Mouse (Mus musculus): ENCODE data around the gene Serinc3. TPM values are rescaled to one million over a fixed set of nuclear protein-coding genes. Genes with fewer than 3 reads are reported as not detected.
"Not testable (repeated sequence)": the region's sequence is repeated elsewhere in the genome, so short reads cannot be mapped to it uniquely, and the experiment has no call there.

Gene Serinc3
- polyA plus RNA-seq, 1 experiment from 2014 or later: 31.4 TPM

DNA sequence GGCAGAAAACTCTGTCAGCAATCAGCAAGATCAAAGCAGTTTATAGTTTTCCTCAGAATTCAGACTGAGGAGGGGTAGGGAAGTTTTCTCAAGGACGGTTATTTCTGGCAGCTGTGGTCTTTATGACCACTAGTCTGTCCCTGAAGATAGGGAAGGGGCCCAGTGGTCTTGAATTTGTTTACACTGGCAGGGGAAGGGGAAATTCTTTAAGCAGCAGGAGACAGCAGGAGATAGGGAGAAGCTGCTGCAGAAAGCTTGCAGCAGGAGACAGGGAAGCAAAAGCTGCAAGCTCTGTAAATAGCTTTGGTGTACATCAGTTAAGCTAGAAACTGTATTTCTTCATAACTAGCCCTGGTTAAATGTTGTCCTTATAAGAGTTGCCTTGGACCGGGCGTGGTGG, 3.2 kb downstream of the Serinc3 start:
- WGBS: 84% methylated on average over 3 of the region's 3 CpGs
- no peak for ATAC-seq
- Histone ChIP-seq H3K9ac (replicated peaks; ENCODE audit: low read depth, low read length) (no peak overlapping the region), H3K4me2 (ENCODE audit: low read length) (no peak overlapping the region), H3K27ac (ENCODE audit: low read length) (no peak overlapping the region), H3K27me3 (replicated peaks; ENCODE audit: control insufficient read depth, insufficient read depth, low read length) (no peaks in the 10 kb centered on the region), H3K4me1 (replicated peaks; ENCODE audit: control insufficient read depth, insufficient read depth, low read length) (peaks cover 23% of the 10 kb centered on the region), H3K4me3 (replicated peaks; ENCODE audit: low read length) (no peak overlapping the region), H3K9me3 (ENCODE audit: control insufficient read depth, low read length) (no peaks in the 10 kb centered on the region), H3K36me3 (ENCODE audit: control insufficient read depth, insufficient read depth) (no peaks in the 10 kb centered on the region)

DNA sequence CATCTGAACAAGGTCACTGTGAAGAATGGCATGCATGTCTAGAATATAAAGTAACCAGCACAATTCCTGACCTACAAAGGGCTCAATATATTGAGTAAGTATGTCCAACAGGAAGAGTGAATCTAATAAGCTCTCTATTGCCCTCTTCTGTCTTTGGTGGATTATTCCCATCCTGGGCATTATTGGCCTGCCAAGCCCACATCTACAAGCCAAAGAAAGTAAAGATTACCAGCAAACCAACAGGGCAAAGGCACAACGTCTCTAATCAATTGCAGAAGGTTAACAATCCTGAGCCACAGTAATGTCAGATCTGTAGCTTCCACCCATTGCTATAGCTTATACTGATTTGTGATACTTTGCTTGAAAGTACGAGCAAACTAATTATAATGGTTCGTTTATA, 4.4 kb downstream of the Serinc3 start:
- peaks cover 23% of the 10 kb centered on the region for H3K4me1 ChIP-seq (replicated peaks; ENCODE audit: control insufficient read depth, insufficient read depth, low read length)
- no peaks in the 10 kb centered on the region for H3K9me3 ChIP-seq (ENCODE audit: control insufficient read depth, low read length)
- no peaks in the 10 kb centered on the region for H3K27me3 ChIP-seq (replicated peaks; ENCODE audit: control insufficient read depth, insufficient read depth, low read length)
- no peak for ATAC-seq
- no peak overlapping the region for H3K4me2 ChIP-seq (ENCODE audit: low read length)
- H3K36me3 ChIP-seq (ENCODE audit: control insufficient read depth, insufficient read depth): peaks cover under 1% of the 10 kb centered on the region; the same call in 1 of the 2 replicates
- H3K4me3 ChIP-seq (replicated peaks; ENCODE audit: low read length): no peak overlapping the region
- WGBS: 57% methylated on average over 3 of the region's 3 CpGs
- no peak overlapping the region for H3K9ac ChIP-seq (replicated peaks; ENCODE audit: low read depth, low read length)
- H3K27ac ChIP-seq (ENCODE audit: low read length): no peak overlapping the region

DNA sequence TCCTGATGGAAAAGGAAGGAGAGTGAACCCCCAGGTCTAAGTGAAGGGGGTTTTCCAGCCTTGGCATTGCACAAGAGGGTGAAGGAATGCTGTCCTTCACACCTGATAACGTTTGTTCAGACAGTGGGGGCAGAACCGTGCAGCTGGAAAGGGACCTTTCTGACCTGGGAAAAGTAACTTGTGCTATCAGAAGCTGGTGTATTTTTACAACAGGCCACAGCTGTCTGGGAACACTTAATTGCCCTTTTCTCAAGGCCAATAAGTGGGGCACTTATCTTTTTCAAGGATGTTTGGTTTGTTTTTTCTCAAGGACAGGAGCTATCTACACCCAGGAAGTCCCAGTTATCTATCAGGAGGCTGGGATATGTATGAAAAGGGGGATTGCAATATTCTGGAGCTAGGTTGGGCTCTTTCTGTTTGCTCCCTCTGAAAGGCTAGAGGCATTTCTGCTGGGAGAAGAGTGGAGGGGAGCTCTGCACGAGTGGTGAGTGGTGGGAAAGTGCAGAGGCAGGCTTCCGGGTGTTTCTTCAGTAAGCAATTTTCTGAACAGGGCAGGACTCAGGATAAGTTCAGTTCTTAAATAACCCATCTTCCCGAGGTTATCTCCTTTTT, 7.2 kb downstream of the Serinc3 start:
- peaks cover 7% of the 10 kb centered on the region; the same call in 1 of the 2 replicates for H3K36me3 ChIP-seq (ENCODE audit: control insufficient read depth, insufficient read depth)

DNA sequence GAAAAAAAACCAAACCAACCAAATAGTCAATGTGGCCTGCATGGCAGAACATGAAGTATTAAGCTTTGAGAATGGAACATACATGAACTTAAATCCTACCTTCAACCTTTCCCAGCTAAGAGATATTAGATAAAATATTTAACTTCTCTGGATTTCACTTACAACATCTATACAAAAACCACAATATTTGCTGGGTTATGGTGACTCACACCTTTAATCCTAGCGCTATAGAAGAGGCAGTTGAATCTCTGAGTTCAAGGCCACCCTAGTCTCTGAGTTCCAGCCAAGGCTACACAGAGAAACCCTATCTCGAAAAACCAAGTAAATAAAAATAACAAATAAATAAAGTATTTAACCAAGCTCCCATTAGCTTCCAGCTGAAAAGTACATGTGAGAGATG, 8.9 kb downstream of the Serinc3 start:
- ATAC-seq: no peak
- peaks cover 19% of the 10 kb centered on the region for H3K36me3 ChIP-seq (ENCODE audit: control insufficient read depth, insufficient read depth)
- H3K4me2 ChIP-seq (ENCODE audit: low read length): no peak overlapping the region
- no peak overlapping the region for H3K27ac ChIP-seq (ENCODE audit: low read length)
- no peaks in the 10 kb centered on the region for H3K9me3 ChIP-seq (ENCODE audit: control insufficient read depth, low read length)
- H3K4me3 ChIP-seq (replicated peaks; ENCODE audit: low read length): no peak overlapping the region
- no peaks in the 10 kb centered on the region for H3K27me3 ChIP-seq (replicated peaks; ENCODE audit: control insufficient read depth, insufficient read depth, low read length)
- 99% methylated on average over 2 of the region's 2 CpGs for WGBS
- no peak overlapping the region for H3K9ac ChIP-seq (replicated peaks; ENCODE audit: low read depth, low read length)
- peaks cover 3% of the 10 kb centered on the region; the same call in 1 of the 2 replicates for H3K4me1 ChIP-seq (replicated peaks; ENCODE audit: control insufficient read depth, insufficient read depth, low read length)

More for the DNA sequence above, 7.2 kb downstream of the Serinc3 start:
- peaks cover 7% of the 10 kb centered on the region for H3K4me1 ChIP-seq (replicated peaks; ENCODE audit: control insufficient read depth, insufficient read depth, low read length)
- no peak overlapping the region for H3K4me3 ChIP-seq (replicated peaks; ENCODE audit: low read length)
- H3K27ac ChIP-seq (ENCODE audit: low read length): no peak overlapping the region
- WGBS: 76% methylated on average over 5 of the region's 5 CpGs
- H3K27me3 ChIP-seq (replicated peaks; ENCODE audit: control insufficient read depth, insufficient read depth, low read length): no peaks in the 10 kb centered on the region
- H3K4me2 ChIP-seq (ENCODE audit: low read length): no peak overlapping the region
- no peak overlapping the region for H3K9ac ChIP-seq (replicated peaks; ENCODE audit: low read depth, low read length)
- no peaks in the 10 kb centered on the region for H3K9me3 ChIP-seq (ENCODE audit: control insufficient read depth, low read length)
- no peak for ATAC-seq

- Histone ChIP-seq H3K4me3 (replicated peaks; ENCODE audit: low read length) (no peak overlapping the region), H3K36me3 (ENCODE audit: control insufficient read depth, insufficient read depth) (peaks cover 32% of the 10 kb centered on the region), H3K27ac (ENCODE audit: low read length) (no peak overlapping the region), H3K27me3 (replicated peaks; ENCODE audit: control insufficient read depth, insufficient read depth, low read length) (no peaks in the 10 kb centered on the region), H3K9ac (replicated peaks; ENCODE audit: low read depth, low read length) (no peak overlapping the region), H3K4me1 (replicated peaks; ENCODE audit: control insufficient read depth, insufficient read depth, low read length) (peaks cover 2% of the 10 kb centered on the region; the same call in 1 of the 2 replicates), H3K9me3 (ENCODE audit: control insufficient read depth, low read length) (no peaks in the 10 kb centered on the region), H3K4me2 (ENCODE audit: low read length) (no peak overlapping the region)
- 93% methylated on average over 2 of the region's 2 CpGs for WGBS
- ATAC-seq: no peak
These were observed 10.7 kb downstream of the Serinc3 start for GRCm38 (mm10) chr2:163634211-163634610.

DNA sequence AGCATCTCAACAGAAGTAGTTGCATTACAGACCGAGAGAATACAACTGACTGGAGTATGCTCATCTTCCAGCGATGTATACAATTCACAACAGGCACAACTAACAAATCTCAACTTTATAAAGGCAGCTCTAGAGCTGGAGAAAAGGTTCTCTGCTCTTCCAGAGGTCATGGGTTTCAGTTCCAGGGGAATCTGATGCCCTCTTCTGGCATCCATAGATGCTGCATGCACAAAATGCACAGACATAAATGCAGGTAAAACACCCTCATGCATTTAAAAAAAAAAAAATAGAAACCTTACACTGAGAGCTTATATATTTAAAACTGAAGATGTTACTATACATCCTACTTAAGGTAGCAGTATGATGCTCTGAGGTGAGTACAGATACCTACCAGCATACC, 13.2 kb downstream of the Serinc3 start:
- no peak for ATAC-seq
- Histone ChIP-seq H3K36me3 (ENCODE audit: control insufficient read depth, insufficient read depth) (peaks cover 46% of the 10 kb centered on the region), H3K27me3 (replicated peaks; ENCODE audit: control insufficient read depth, insufficient read depth, low read length) (no peaks in the 10 kb centered on the region), H3K9me3 (ENCODE audit: control insufficient read depth, low read length) (no peaks in the 10 kb centered on the region), H3K4me3 (replicated peaks; ENCODE audit: low read length) (no peak overlapping the region), H3K4me2 (ENCODE audit: low read length) (no peak overlapping the region), H3K9ac (replicated peaks; ENCODE audit: low read depth, low read length) (no peak overlapping the region), H3K4me1 (replicated peaks; ENCODE audit: control insufficient read depth, insufficient read depth, low read length) (no peaks in the 10 kb centered on the region), H3K27ac (ENCODE audit: low read length) (no peak overlapping the region)
- 95% methylated on average over 2 of the region's 2 CpGs for WGBS

GRCm38 (mm10) chr2:163631223-163631622, 13.7 kb downstream of the Serinc3 start:
- Histone ChIP-seq H3K4me1 (replicated peaks; ENCODE audit: control insufficient read depth, insufficient read depth, low read length) (no peaks in the 10 kb centered on the region), H3K4me3 (replicated peaks; ENCODE audit: low read length) (no peak overlapping the region), H3K9me3 (ENCODE audit: control insufficient read depth, low read length) (no peaks in the 10 kb centered on the region), H3K27me3 (replicated peaks; ENCODE audit: control insufficient read depth, insufficient read depth, low read length) (no peaks in the 10 kb centered on the region), H3K9ac (replicated peaks; ENCODE audit: low read depth, low read length) (no peak overlapping the region), H3K36me3 (ENCODE audit: control insufficient read depth, insufficient read depth) (peaks cover 47% of the 10 kb centered on the region), H3K4me2 (ENCODE audit: low read length) (no peak overlapping the region), H3K27ac (ENCODE audit: low read length) (no peak overlapping the region)
- WGBS: 95% methylated on average over 4 of the region's 4 CpGs
- no peak for ATAC-seq

GRCm38 (mm10) chr2:163621401-163621800, 23.5 kb downstream of the Serinc3 start:
- H3K4me3 ChIP-seq (replicated peaks; ENCODE audit: low read length); H3K9me3 ChIP-seq (ENCODE audit: control insufficient read depth, low read length); H3K4me1 ChIP-seq (replicated peaks; ENCODE audit: control insufficient read depth, insufficient read depth, low read length); H3K4me2 ChIP-seq (ENCODE audit: low read length); H3K27ac ChIP-seq (ENCODE audit: low read length); H3K27me3 ChIP-seq (replicated peaks; ENCODE audit: control insufficient read depth, insufficient read depth, low read length); H3K9ac ChIP-seq (replicated peaks; ENCODE audit: low read depth, low read length); ATAC-seq: not testable (repeated sequence)
- WGBS: 92% methylated on average over 3 of the region's 3 CpGs
- peaks cover 28% of the 10 kb centered on the region for H3K36me3 ChIP-seq (ENCODE audit: control insufficient read depth, insufficient read depth)

GRCm38 (mm10) chr2:163620451-163620850, 24.5 kb downstream of the Serinc3 start:
- peaks cover 23% of the 10 kb centered on the region for H3K36me3 ChIP-seq (ENCODE audit: control insufficient read depth, insufficient read depth)
- 93% methylated on average over 8 of the region's 8 CpGs for WGBS
- no peaks in the 10 kb centered on the region for H3K27me3 ChIP-seq (replicated peaks; ENCODE audit: control insufficient read depth, insufficient read depth, low read length)
- H3K4me3 ChIP-seq (replicated peaks; ENCODE audit: low read length): no peak overlapping the region
- H3K9ac ChIP-seq (replicated peaks; ENCODE audit: low read depth, low read length): no peak overlapping the region
- H3K27ac ChIP-seq (ENCODE audit: low read length): no peak overlapping the region
- no peak for ATAC-seq
- no peak overlapping the region for H3K4me2 ChIP-seq (ENCODE audit: low read length)
- H3K4me1 ChIP-seq (replicated peaks; ENCODE audit: control insufficient read depth, insufficient read depth, low read length): no peaks in the 10 kb centered on the region
- H3K9me3 ChIP-seq (ENCODE audit: control insufficient read depth, low read length): no peaks in the 10 kb centered on the region

- H3K9me3 ChIP-seq (ENCODE audit: control insufficient read depth, low read length): no peaks in the 10 kb centered on the region
- peaks cover 25% of the 10 kb centered on the region for H3K36me3 ChIP-seq (ENCODE audit: control insufficient read depth, insufficient read depth)
- 89% methylated on average over 4 of the region's 4 CpGs for WGBS
- no peak for ATAC-seq
- H3K27ac ChIP-seq (ENCODE audit: low read length): no peak overlapping the region
- H3K27me3 ChIP-seq (replicated peaks; ENCODE audit: control insufficient read depth, insufficient read depth, low read length): no peaks in the 10 kb centered on the region
- H3K4me1 ChIP-seq (replicated peaks; ENCODE audit: control insufficient read depth, insufficient read depth, low read length): no peaks in the 10 kb centered on the region
- no peak overlapping the region for H3K4me3 ChIP-seq (replicated peaks; ENCODE audit: low read length)
- H3K9ac ChIP-seq (replicated peaks; ENCODE audit: low read depth, low read length): no peak overlapping the region
- no peak overlapping the region for H3K4me2 ChIP-seq (ENCODE audit: low read length)
These were observed 27.1 kb downstream of the Serinc3 start for GRCm38 (mm10) chr2:163617874-163618273.

All from forebrain, embryonic 16.5 days (tissue).